Mouse (Mus musculus): ENCODE measurements at regions not wholly inside any gene's neighbourhood (a gene's known extent, or its start where the extent isn't known, plus 50 kb on each side); places are given as distances from the start of the nearest gene placed in this dataset.

DNA sequence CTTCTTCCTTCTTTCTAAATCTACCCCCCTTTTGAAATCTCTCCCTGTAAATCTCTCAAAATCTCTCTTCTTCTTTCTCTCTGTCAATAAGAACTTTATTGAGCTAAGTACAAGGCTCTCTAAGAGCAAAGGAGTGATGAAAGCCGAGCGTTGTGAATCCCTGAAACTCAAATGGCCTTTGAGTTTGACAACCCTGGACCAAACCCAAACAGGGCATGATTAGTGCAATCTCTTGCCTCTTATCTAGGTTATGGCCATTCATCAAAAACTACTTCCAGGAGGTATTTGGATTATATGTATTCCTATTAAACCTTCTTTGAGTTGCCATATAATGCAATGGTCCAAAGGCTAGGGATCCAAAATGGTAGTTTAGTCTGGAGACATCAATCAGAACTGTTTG is 304.0 kb downstream of the Inhba start:
- no peak for TF ChIP-seq POLR2A (IDR thresholded peaks at IDR 0.05; ENCODE audit: insufficient read depth, low read length)
- no peak for TF ChIP-seq EP300 (IDR thresholded peaks at IDR 0.05; ENCODE audit: insufficient read depth, low read depth, low read length)
- no peak for TF ChIP-seq CTCF (IDR thresholded peaks at IDR 0.05; ENCODE audit: low read depth, low read length)
